ENCODE assay signal across 10 mouse cellular contexts in genomic region chr7:28290165-28290564, GRCm38 (mm10). TPM values are rescaled to one million over a fixed set of nuclear protein-coding genes. Genes with fewer than 3 reads are reported as not detected.
DNase-seq lines count a peak whose midpoint lies in the region; ATAC-seq and TF ChIP-seq lines count a peak whose summit lies in the region.
"Had no signal": no experiment of that assay in that cellular context is flagged by ENCODE, and none has a peak within 500 bp of the region (broad histone marks: within the 10 kb centered on the region; RNA-seq: fewer than 3 reads in every experiment).

No protein-coding gene starts in this region.

- no peaks in the 10 kb centered on the region for H3K36me3 ChIP-seq in heart, embryonic 12.5 days
- H3K36me3 ChIP-seq in forebrain, embryonic 11.5 days (ENCODE audit: control insufficient read depth, insufficient read depth, low read length), result no peaks in the 10 kb centered on the region
- no peaks in the 10 kb centered on the region for H3K36me3 ChIP-seq in liver, embryonic 14.5 days (replicated peaks; ENCODE audit: control insufficient read depth, insufficient read depth, low read depth)

- TF ChIP-seq EP300 in liver, embryonic 14.5 days (IDR thresholded peaks at IDR 0.05; ENCODE audit: low read depth), result no peak

- WGBS in heart, embryonic 12.5 days, result under 1% methylated on average over 18 of the region's 18 CpGs
- under 1% methylated on average over 18 of the region's 18 CpGs for WGBS in forebrain, embryonic 11.5 days
- WGBS in liver, embryonic 14.5 days (ENCODE audit: insufficient replicate concordance), result 5% methylated on average over 18 of the region's 18 CpGs

- peak overlapping the region; percentile 10; the same call in 1 of the 2 replicates for H3K9ac ChIP-seq in heart, embryonic 12.5 days
- peak overlapping the region; percentile 39 for H3K9ac ChIP-seq in forebrain, embryonic 11.5 days (ENCODE audit: low read length)
- H3K9ac ChIP-seq in liver, embryonic 14.5 days (replicated peaks), result no peak overlapping the region

- H3K9me3 ChIP-seq in heart, embryonic 12.5 days (replicated peaks), result 0 out of 2 replicates have a peak, but pooled peaks cover 5% of the 10 kb centered on the region
- no peaks in the 10 kb centered on the region for H3K9me3 ChIP-seq in forebrain, embryonic 11.5 days (ENCODE audit: control insufficient read depth, low read length)
- H3K9me3 ChIP-seq in liver, embryonic 14.5 days (ENCODE audit: control insufficient read depth, low read length), result no peaks in the 10 kb centered on the region

- no peak for DNase-seq in heart, postnatal 25 days (ENCODE audit: low spot score)
- peak; percentile 12 for DNase-seq in CD4-positive helper T cell, adult 2 months (ENCODE audit: low read depth, low spot score)
- DNase-seq in forebrain, embryonic 11.5 days (ENCODE audit: low spot score), result peak; percentile 72
- DNase-seq in liver, embryonic 14.5 days (ENCODE audit: low read depth in 3 of 3, low spot score in 3 of 3), result no peak
- DNase-seq in frontal cortex, postnatal 10 days (ENCODE audit: low spot score in 2 of 2), result no peak
- no peak for DNase-seq in left cerebral cortex, adult 8-10 months (ENCODE audit: low spot score in 2 of 2)

- no peak overlapping the region for H3K27ac ChIP-seq in heart, embryonic 12.5 days (ENCODE audit: poor library complexity, severe bottlenecking)
- H3K27ac ChIP-seq in forebrain, embryonic 11.5 days (ENCODE audit: low read depth, low read length), result no peak overlapping the region
- H3K27ac ChIP-seq in liver, embryonic 14.5 days, result no peak overlapping the region

- no peak for ATAC-seq in heart, embryonic 12.5 days (ENCODE audit: insufficient number of reproducible peaks, low FRiP score)
- ATAC-seq in forebrain, embryonic 11.5 days (replicated peaks; ENCODE audit: low FRiP score), result peak; percentile 17; the same call in 1 of the 2 replicates
- no peak for ATAC-seq in liver, embryonic 14.5 days (ENCODE audit: insufficient read depth)
- no peak for ATAC-seq in megakaryocyte progenitor cell, adult 5-6 weeks (replicated peaks; ENCODE audit: poor library complexity)

- TF ChIP-seq CTCF in liver, embryonic 14.5 days (IDR thresholded peaks at IDR 0.05; ENCODE audit: low read depth), result 0 out of 2 replicates have a peak, but pooled peaks have one; percentile 13

- peak overlapping the region; percentile 35 for H3K4me3 ChIP-seq in heart, embryonic 12.5 days
- peak overlapping the region; percentile 19; the same call in 1 of the 2 replicates for H3K4me3 ChIP-seq in forebrain, embryonic 11.5 days (ENCODE audit: low read depth, low read length)
- H3K4me3 ChIP-seq in liver, embryonic 14.5 days (ENCODE audit: insufficient read depth in 1 of 2, low read depth in 2 of 2, low read length in 2 of 2), result no peak overlapping the region
- H3K4me3 ChIP-seq: erythroblast, embryonic 14.5 days had no signal

- H3K4me2 ChIP-seq in heart, embryonic 12.5 days, result peak overlapping the region; percentile 65
- H3K4me2 ChIP-seq in forebrain, embryonic 11.5 days (ENCODE audit: low read depth, low read length, severe bottlenecking), result peak overlapping the region; percentile 45
- H3K4me2 ChIP-seq in liver, embryonic 14.5 days (ENCODE audit: low read depth), result no peak overlapping the region

- intact Hi-C loops in heart, postnatal 25 days (cut with DNase I), result loop anchor here (10.0 kb wide), 1 partner anchor 235 kb away; the partner anchor contains the start of gene Psmc4

- H3K4me1 ChIP-seq in heart, embryonic 12.5 days (replicated peaks), result peaks cover 17% of the 10 kb centered on the region
- H3K4me1 ChIP-seq in forebrain, embryonic 11.5 days (replicated peaks; ENCODE audit: control insufficient read depth, insufficient read depth, low read length), result peaks cover 6% of the 10 kb centered on the region
- H3K4me1 ChIP-seq in liver, embryonic 14.5 days (replicated peaks; ENCODE audit: control insufficient read depth in 2 of 2, insufficient read depth in 2 of 2, low read length in 1 of 2), result no peaks in the 10 kb centered on the region; a peak in 1 of 4 replicates

- H3K27me3 ChIP-seq in heart, embryonic 12.5 days (replicated peaks), result peaks cover 83% of the 10 kb centered on the region
- H3K27me3 ChIP-seq in forebrain, embryonic 11.5 days (ENCODE audit: control insufficient read depth, insufficient read depth, low read length), result peaks cover 58% of the 10 kb centered on the region
- peaks cover 57% of the 10 kb centered on the region for H3K27me3 ChIP-seq in liver, embryonic 14.5 days (ENCODE audit: control insufficient read depth, insufficient read depth, low read length)

RNA-seq across cellular contexts. Expression of gene Selenov, which starts 0.8 kb away (rescaled TPM):
- polyA plus RNA-seq in heart, embryonic 12.5 days (2016; fragmentation: Nextera tagmentation; extraction: Ambion mirVana), result not detected in 2 replicates
- not detected for total RNA-seq in heart, postnatal 25 days (2021)
- polyA plus RNA-seq in forebrain, embryonic 11.5 days (2014; fragmentation: Nextera tagmentation; extraction: Ambion mirVana), result 0.24 TPM in 1 of 2 replicates, not detected in the other
- polyA plus RNA-seq in liver, embryonic 14.5 days (2012; rRNA removed), result not detected in 2 replicates
- not detected in 2 replicates for polyA plus RNA-seq in liver, embryonic 14.5 days (2014; fragmentation: Nextera tagmentation; extraction: Ambion mirVana)
- total RNA-seq in megakaryocyte progenitor cell, adult 5-6 weeks (2015), result not detected in 2 replicates
- total RNA-seq in megakaryocyte progenitor cell, adult 5-6 weeks (2017), result not detected in 2 replicates
- 1 to 10 TPM in 2 of 4 experiments, under 1 TPM in 2; 0.72 to 1.9 (median 1.0) TPM for total RNA-seq in left cerebral cortex, adult 8-10 months (2022)
- total RNA-seq: neutrophil, adult 5-6 weeks had no signal
- polyA plus RNA-seq: erythroblast, embryonic 14.5 days had no signal

RNA-seq across cellular contexts. Expression of gene Dll3, which starts 11.9 kb away (rescaled TPM):
- polyA plus RNA-seq in heart, embryonic 12.5 days (2016; fragmentation: Nextera tagmentation; extraction: Ambion mirVana), result 0.26 TPM in 1 of 2 replicates, not detected in the other
- total RNA-seq in heart, postnatal 25 days (2021), result not detected
- polyA plus RNA-seq in forebrain, embryonic 11.5 days (2014; fragmentation: Nextera tagmentation; extraction: Ambion mirVana), result 43.6 and 50.5 TPM in 2 replicates
- polyA plus RNA-seq in liver, embryonic 14.5 days (2012; rRNA removed), result 0.03 and 0.04 TPM in 2 replicates
- not detected in 2 replicates for polyA plus RNA-seq in liver, embryonic 14.5 days (2014; fragmentation: Nextera tagmentation; extraction: Ambion mirVana)
- not detected in 2 replicates for total RNA-seq in megakaryocyte progenitor cell, adult 5-6 weeks (2015)
- 0.25 and 0.34 TPM in 2 replicates for total RNA-seq in megakaryocyte progenitor cell, adult 5-6 weeks (2017)
- total RNA-seq in left cerebral cortex, adult 8-10 months (2022), result 1 to 10 TPM in 2 of 4 experiments, under 1 TPM in 2; 0.59 to 2.9 (median 0.95) TPM
- polyA plus RNA-seq: erythroblast, embryonic 14.5 days had no signal

RNA-seq across cellular contexts. Expression of gene Eid2b, which starts 12.6 kb away (rescaled TPM):
- polyA plus RNA-seq in heart, embryonic 12.5 days (2016; fragmentation: Nextera tagmentation; extraction: Ambion mirVana), result 8.2 and 8.8 TPM in 2 replicates
- 10 to 100 TPM; 10.1 to 10.2 TPM for total RNA-seq in heart, postnatal 25 days (2021)
- 15.4 and 17.3 TPM in 2 replicates for polyA plus RNA-seq in forebrain, embryonic 11.5 days (2014; fragmentation: Nextera tagmentation; extraction: Ambion mirVana)
- 1.5 and 1.7 TPM in 2 replicates for polyA plus RNA-seq in liver, embryonic 14.5 days (2012; rRNA removed)
- 1.4 and 2.1 TPM in 2 replicates for polyA plus RNA-seq in liver, embryonic 14.5 days (2014; fragmentation: Nextera tagmentation; extraction: Ambion mirVana)
- total RNA-seq in megakaryocyte progenitor cell, adult 5-6 weeks (2015), result 3.6 and 4.5 TPM in 2 replicates
- total RNA-seq in megakaryocyte progenitor cell, adult 5-6 weeks (2017), result 1.6 and 2.7 TPM in 2 replicates
- total RNA-seq in left cerebral cortex, adult 8-10 months (2022), result 10 to 100 TPM; 30.6 to 34.2 (median 33.4) TPM

RNA-seq across cellular contexts. Expression of gene Timm50, which starts 21.7 kb away (rescaled TPM):
- polyA plus RNA-seq in heart, embryonic 12.5 days (2016; fragmentation: Nextera tagmentation; extraction: Ambion mirVana), result 133 and 136 TPM in 2 replicates
- total RNA-seq in heart, postnatal 25 days (2021), result 10 to 100 TPM; 60.5 to 61.7 TPM
- polyA plus RNA-seq in forebrain, embryonic 11.5 days (2014; fragmentation: Nextera tagmentation; extraction: Ambion mirVana), result 222 and 235 TPM in 2 replicates
- 45.4 and 52.3 TPM in 2 replicates for polyA plus RNA-seq in liver, embryonic 14.5 days (2012; rRNA removed)
- 91.1 and 95.2 TPM in 2 replicates for polyA plus RNA-seq in liver, embryonic 14.5 days (2014; fragmentation: Nextera tagmentation; extraction: Ambion mirVana)
- 41.2 and 45.2 TPM in 2 replicates for total RNA-seq in megakaryocyte progenitor cell, adult 5-6 weeks (2015)
- 37.6 and 51.9 TPM in 2 replicates for total RNA-seq in megakaryocyte progenitor cell, adult 5-6 weeks (2017)
- 10 to 100 TPM; 34.8 to 39.2 (median 39.1) TPM for total RNA-seq in left cerebral cortex, adult 8-10 months (2022)

RNA-seq across cellular contexts. Expression of gene Eid2, which starts 22.5 kb away (rescaled TPM):
- 7.4 and 8.7 TPM in 2 replicates for polyA plus RNA-seq in heart, embryonic 12.5 days (2016; fragmentation: Nextera tagmentation; extraction: Ambion mirVana)
- 10 to 100 TPM; 11.9 to 12.1 TPM for total RNA-seq in heart, postnatal 25 days (2021)
- polyA plus RNA-seq in forebrain, embryonic 11.5 days (2014; fragmentation: Nextera tagmentation; extraction: Ambion mirVana), result 12.6 and 16.1 TPM in 2 replicates
- polyA plus RNA-seq in liver, embryonic 14.5 days (2012; rRNA removed), result 1.3 and 2.3 TPM in 2 replicates
- polyA plus RNA-seq in liver, embryonic 14.5 days (2014; fragmentation: Nextera tagmentation; extraction: Ambion mirVana), result 0.38 and 1.1 TPM in 2 replicates
- 1.9 and 2.9 TPM in 2 replicates for total RNA-seq in megakaryocyte progenitor cell, adult 5-6 weeks (2015)
- total RNA-seq in megakaryocyte progenitor cell, adult 5-6 weeks (2017), result 3.5 TPM in 2 replicates
- total RNA-seq in left cerebral cortex, adult 8-10 months (2022), result 10 to 100 TPM; 56.5 to 59.8 (median 58.3) TPM

Comparison
In these comparisons a context has a peak if more than half of its experiments do, and no peak if none do; other contexts are left out.
1. H3K4me3 ChIP-seq: peak in heart, embryonic 12.5 days (single experiment) and forebrain, embryonic 11.5 days (single experiment); none in liver, embryonic 14.5 days (0 of 2).
2. DNase-seq: peak in CD4-positive helper T cell, adult 2 months (single experiment) and forebrain, embryonic 11.5 days (single experiment); none in heart, postnatal 25 days (single experiment), liver, embryonic 14.5 days (0 of 3), frontal cortex, postnatal 10 days (0 of 2) and left cerebral cortex, adult 8-10 months (0 of 2).